Mouse (Mus musculus): ENCODE results near the gene Sec31b. TPM values are rescaled to one million over a fixed set of nuclear protein-coding genes. Genes with fewer than 3 reads are reported as not detected.

Sec31b gene
- total RNA-seq, 2 experiments from 2014 or later = 6.5 to 6.9 TPM

- no peak for DNase-seq (ENCODE audit: low spot score)
- intact Hi-C loops (cut with DNase I) = no loop called here
These were observed 48.7 kb downstream of the Sec31b start for GRCm38 (mm10) chr19:44496941-44497340.

- no peak for DNase-seq (ENCODE audit: low spot score)
- intact Hi-C loops (cut with DNase I) = no loop called here
These were observed 49.2 kb downstream of the Sec31b start for GRCm38 (mm10) chr19:44496511-44496910.

DNA sequence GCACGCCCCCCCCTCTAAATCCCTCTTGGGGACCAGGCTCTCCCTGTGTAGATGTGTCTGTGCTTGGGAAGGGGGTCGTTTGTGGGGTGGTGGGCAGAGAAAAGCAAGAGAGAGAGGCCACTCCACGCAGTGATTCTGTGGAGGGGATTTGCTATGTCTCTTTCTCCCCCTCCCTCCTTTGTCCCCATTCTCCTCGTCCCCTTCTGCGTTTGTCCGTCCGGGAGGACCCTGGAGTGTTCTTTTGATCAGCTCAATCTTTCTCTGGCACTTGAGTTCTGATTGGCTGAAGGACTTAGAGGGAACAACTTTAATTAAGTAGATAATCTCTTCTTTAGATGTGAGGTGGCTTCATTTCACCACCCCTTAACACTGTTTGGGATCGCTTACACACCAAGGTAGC lies 52.5 kb downstream of the Sec31b start, which contains the start of gene Wnt8b:
Gene Wnt8b, plus strand, starts transcription at position 345 of the 400 bp plus-strand sequence.
- intact Hi-C loops (cut with DNase I) = no loop called here
- DNase-seq (ENCODE audit: low spot score) = no peak

DNA sequence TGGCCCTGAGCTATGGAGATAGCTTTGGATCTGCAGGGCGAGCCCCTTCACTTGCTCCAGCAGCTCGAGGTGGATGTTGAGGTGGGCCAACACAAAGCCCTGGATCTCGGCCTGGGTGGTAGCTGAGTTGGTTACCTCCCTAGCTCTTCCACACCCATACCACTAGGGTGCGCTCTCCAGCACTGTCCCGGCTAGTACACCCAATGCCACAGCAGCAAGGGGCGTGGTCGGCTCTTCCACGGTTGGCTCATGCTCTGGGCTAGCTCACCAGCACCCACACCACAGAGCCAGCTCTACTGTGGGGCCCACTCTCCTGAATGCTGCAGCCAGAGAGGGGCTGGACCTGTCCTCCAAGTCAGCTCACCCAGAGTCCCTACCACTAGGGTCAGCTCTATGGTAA lies 58.4 kb downstream of the Sec31b start:
- intact Hi-C loops (cut with DNase I) = no loop called here

GRCm38 (mm10) chr19:44476541-44476940 lies 69.1 kb downstream of the Sec31b start:
- DNase-seq (ENCODE audit: low spot score) = no peak
- intact Hi-C loops (cut with DNase I) = loop anchor here (5.0 kb wide), 1 partner anchor 66 kb away; no protein-coding TSS in a partner anchor

More for the DNA sequence above, 58.4 kb downstream of the Sec31b start:
- DNase-seq (ENCODE audit: low spot score) = no peak

GRCm38 (mm10) chr19:44475268-44475667 lies 70.4 kb downstream of the Sec31b start:
- no peak for DNase-seq (ENCODE audit: low spot score)

DNA sequence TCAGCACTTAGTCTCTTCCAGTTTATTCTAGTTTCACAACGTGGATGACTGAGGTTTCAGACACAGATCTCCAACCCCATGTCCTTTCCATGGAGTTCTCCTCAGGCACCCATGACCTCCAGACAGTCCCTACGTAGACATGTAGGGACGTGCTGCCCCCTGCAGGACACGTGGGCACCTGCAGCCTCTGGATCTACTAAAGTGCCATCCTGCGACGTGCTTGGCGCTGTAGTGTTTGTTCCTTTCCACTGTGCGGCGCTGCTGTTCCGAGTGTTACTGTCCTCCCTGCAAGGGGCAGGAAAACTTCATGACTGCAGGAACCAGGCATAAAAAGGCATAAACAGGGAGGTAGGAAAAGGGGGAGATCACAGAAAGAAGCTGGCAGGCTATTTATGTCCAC lies 71.5 kb downstream of the Sec31b start:
- DNase-seq (ENCODE audit: low spot score) = peak; percentile 63
- intact Hi-C loops (cut with DNase I) = no loop called here

More at GRCm38 (mm10) chr19:44475268-44475667, 70.4 kb downstream of the Sec31b start:
- intact Hi-C loops (cut with DNase I) = loop anchor here (5.0 kb wide), 1 partner anchor 67 kb away; no protein-coding TSS in a partner anchor

Other genes with a start within 250 kb of the Sec31b start
- gene Scd4, start 212.8 kb downstream of the Sec31b start, total RNA-seq (2021) = 1 to 10 TPM; 6.5 to 9.2 TPM
- 10 to 100 TPM; 34.1 to 67.0 TPM for gene Scd1, start 138.0 kb downstream of the Sec31b start, total RNA-seq (2021)
- gene Wnt8b, start 52.4 kb downstream of the Sec31b start, total RNA-seq (2021) = not detected
- not detected for gene Gm20538, start 7.0 kb upstream of the Sec31b start, total RNA-seq (2021)
- 1,000 to 10,000 TPM; 2,025 to 2,150 TPM for gene Ndufb8, start 9.6 kb upstream of the Sec31b start, total RNA-seq (2021)
- 10 to 100 TPM; 56.5 to 58.9 TPM for gene Hif1an, start 17.0 kb upstream of the Sec31b start, total RNA-seq (2021)
- not detected for gene Pax2, start 210.2 kb upstream of the Sec31b start, total RNA-seq (2021)